Mouse (Mus musculus) liver, adult 2 months (tissue): ENCODE measurements around the gene Sfxn5.
A peak's percentile ranks its signal among the peaks of the same experiment; 100 is the strongest.

ENCODE experiments used
- CTCF ChIP-seq: fragments of 200-500 bp; IDR thresholded peaks from 2 replicates; pipeline ENCODE4 v1.5.1; 2011; ENCODE audit warnings: low read depth, low read length, control low read depth
- POLR2A ChIP-seq: fragments of 200-500 bp; IDR thresholded peaks from 2 replicates; pipeline ENCODE4 v1.6.1; 2011; ENCODE audit warnings: low read length, control low read depth; ENCODE audit not compliant: insufficient read depth; ENCODE audit errors: extremely low read depth

GRCm38 (mm10) chr6:85333000-85333669 lies at the start of gene Sfxn5:
- peak; percentile 73 for TF ChIP-seq POLR2A
- TF ChIP-seq CTCF, result no peak; the same call in 1 of the 2 replicates
